Mouse (Mus musculus) heart, embryonic 10.5 days (tissue): Measurements from ENCODE around the gene S1pr2. TPM values are rescaled to one million over a fixed set of nuclear protein-coding genes. Genes with fewer than 3 reads are reported as not detected.

Experiments
- DNase-seq: peaks from one replicate; pipeline ENCODE4 v3.0.0-alpha.2; 2017; ENCODE audit warnings: low spot score
- H3K27ac ChIP-seq: fragments of 300-500 bp; sonication (generic); 2 replicates; pipeline ENCODE4 v1.5.1; 2016; ENCODE audit warnings: mild to moderate bottlenecking
- H3K27me3 ChIP-seq: fragments of 300-500 bp; sonication (generic); 2 replicates; pipeline ENCODE4 v1.6.1; 2016; ENCODE audit warnings: mild to moderate bottlenecking; ENCODE audit not compliant: poor library complexity, insufficient read depth, severe bottlenecking
- H3K36me3 ChIP-seq: fragments of 300-500 bp; sonication (generic); 2 replicates; pipeline ENCODE4 v1.6.1; 2016; ENCODE audit warnings: mild to moderate bottlenecking, moderate library complexity
- H3K4me1 ChIP-seq: fragments of 300-500 bp; sonication (generic); 2 replicates; pipeline ENCODE4 v1.6.1; 2016; ENCODE audit warnings: mild to moderate bottlenecking
- H3K4me3 ChIP-seq: fragments of 300-500 bp; sonication (generic); 2 replicates; pipeline ENCODE4 v1.5.1; 2016; ENCODE audit warnings: mild to moderate bottlenecking, moderate library complexity
- H3K9me3 ChIP-seq: fragments of 300-500 bp; sonication (generic); 2 replicates; pipeline ENCODE4 v1.6.1; 2016; ENCODE audit warnings: mild to moderate bottlenecking, moderate library complexity
- WGBS: fragments of 180-500 bp; shearing (Covaris S2); methylation state at CpG from one replicate; pipeline ENCODE4 v1.1.7; 2016; 5-methylcytosine and 5-hydroxymethylcytosine counted together
- polyA plus RNA-seq: library from polyadenylated mRNA; unstranded; fragments of >200 nt; fragmentation: Nextera tagmentation; extraction: Ambion mirVana; gene quantifications from 2 replicates; pipeline ENCODE4 v1.2.1, GENCODE M21; 2016

The S1pr2 gene
- polyA plus RNA-seq, 1 experiment from 2014 or later: 34.6 TPM

- DNase-seq: no peak
- 93% methylated on average over 4 of the region's 4 CpGs for WGBS
- Histone ChIP-seq H3K36me3 (no peaks in the 10 kb centered on the region), H3K9me3 (no peaks in the 10 kb centered on the region), H3K4me3 (no peak overlapping the region), H3K27ac (no peak overlapping the region), H3K4me1 (peaks cover 16% of the 10 kb centered on the region), H3K27me3 (peaks cover 23% of the 10 kb centered on the region)
Measured at GRCm38 (mm10) chr9:20991587-20991986, 15.0 kb upstream of the S1pr2 start.

DNA sequence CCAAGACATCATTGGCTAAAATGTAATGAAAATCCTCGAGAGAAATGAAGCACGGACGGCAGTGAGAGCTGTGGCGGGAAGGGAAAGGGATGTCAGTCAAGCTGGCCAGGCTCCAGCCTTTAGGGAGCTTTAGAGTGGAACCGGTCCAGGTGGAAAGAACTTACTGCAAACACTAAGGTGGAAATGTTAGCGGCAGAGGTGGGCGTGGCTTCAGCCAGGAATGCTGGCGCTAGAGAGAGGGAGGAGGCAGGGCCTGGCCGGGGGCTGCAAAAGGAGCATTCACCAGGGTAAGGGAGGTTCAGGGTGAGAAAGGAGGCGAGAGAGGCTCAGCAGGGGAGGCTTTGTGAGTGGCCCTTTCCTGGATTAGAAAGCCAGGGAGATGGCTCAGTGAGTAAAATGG, 14.3 kb upstream of the S1pr2 start:
- WGBS: 5% methylated on average over 10 of the region's 10 CpGs
- Histone ChIP-seq H3K4me3 (peak overlapping the region; percentile 40), H3K9me3 (no peaks in the 10 kb centered on the region), H3K4me1 (peaks cover 16% of the 10 kb centered on the region), H3K36me3 (no peaks in the 10 kb centered on the region), H3K27ac (peak overlapping the region; percentile 69; the same call in 1 of the 2 replicates), H3K27me3 (peaks cover 25% of the 10 kb centered on the region)
- DNase-seq: no peak

DNA sequence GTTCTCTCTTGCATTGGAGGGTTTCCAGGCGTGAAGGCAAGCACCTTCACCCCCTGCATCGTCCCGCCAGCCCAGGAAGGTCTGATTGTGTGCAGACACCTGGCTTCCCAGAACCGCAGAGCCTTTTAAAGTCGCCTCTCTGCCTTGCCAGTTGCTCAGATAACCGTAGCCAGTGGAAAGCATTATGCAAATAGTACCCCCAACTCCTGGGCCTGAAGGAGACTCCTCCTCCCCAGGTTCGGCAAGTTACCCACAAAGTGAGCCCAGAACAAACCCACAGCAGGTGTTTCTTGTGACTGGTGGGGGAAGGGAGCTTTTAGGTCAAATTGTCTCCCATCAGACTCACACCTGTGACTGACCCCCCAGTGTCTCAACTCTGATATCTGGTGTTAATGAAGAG, 11.4 kb upstream of the S1pr2 start:
- Histone ChIP-seq H3K4me1 (peaks cover 18% of the 10 kb centered on the region), H3K4me3 (no peak overlapping the region), H3K36me3 (no peaks in the 10 kb centered on the region), H3K27me3 (peaks cover 25% of the 10 kb centered on the region), H3K27ac (no peak overlapping the region), H3K9me3 (no peaks in the 10 kb centered on the region)
- 13% methylated on average over 7 of the region's 7 CpGs for WGBS
- no peak for DNase-seq

DNA sequence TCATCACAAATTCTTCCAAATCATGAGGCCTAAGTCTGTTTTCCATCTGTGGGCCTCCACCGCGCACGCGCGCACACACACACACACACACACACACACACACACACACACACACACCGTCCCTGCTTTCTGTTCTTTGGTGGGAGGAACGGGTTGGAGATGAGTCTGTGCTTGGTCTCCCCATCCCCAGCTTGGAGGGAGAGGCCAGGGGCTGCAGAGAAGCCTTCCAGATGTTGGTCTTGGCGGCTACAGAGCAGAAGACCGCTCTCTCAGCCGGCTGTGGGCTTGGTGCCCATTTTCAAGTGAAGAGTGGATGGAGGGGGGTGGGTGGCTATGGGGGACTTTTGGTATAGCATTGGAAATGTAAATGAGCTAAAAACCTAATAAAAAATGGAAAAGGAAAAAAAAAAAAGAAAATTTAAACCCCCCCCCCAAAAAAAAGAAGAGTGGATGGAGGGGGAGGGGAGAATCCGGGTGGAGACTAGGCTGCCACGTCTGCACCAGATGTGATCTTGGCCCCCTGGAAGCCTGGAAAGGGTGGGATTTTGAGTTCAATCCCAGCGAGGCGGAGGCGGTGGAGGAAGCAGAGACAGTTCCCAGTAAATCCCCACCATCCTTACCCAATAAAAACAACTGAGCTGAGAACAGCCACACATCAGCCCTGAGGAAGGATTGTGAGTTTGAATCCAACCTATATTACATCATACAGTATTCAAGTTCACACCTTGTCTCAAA, 10.5 kb upstream of the S1pr2 start:
- 58% methylated on average over 15 of the region's 15 CpGs for WGBS
- H3K4me1 ChIP-seq: peaks cover 18% of the 10 kb centered on the region
- no peak overlapping the region for H3K4me3 ChIP-seq
- H3K36me3 ChIP-seq: no peaks in the 10 kb centered on the region
- H3K27ac ChIP-seq: no peak overlapping the region
- no peaks in the 10 kb centered on the region for H3K9me3 ChIP-seq
- no peak for DNase-seq
- H3K27me3 ChIP-seq: peaks cover 25% of the 10 kb centered on the region

DNA sequence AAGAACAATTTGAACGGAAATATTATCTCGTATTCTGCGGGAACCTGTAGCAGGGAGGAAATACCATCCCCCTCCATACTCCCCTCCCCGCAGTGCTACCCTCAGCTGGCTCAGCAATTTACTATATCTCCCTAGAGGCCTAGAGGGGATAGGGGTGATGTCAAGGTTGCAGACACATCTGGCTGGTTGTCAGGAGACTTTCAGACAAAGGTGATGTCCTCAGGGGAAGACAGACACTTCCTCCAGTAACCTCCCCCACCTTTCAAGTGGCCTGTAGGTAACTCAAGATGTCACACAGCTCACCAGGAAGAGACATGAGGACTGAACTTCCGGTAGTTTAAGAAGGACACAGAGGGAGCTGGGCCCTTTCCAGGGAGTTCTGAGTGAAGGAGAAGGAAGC, 6.6 kb upstream of the S1pr2 start:
- 52% methylated on average over 5 of the region's 5 CpGs for WGBS
- Histone ChIP-seq H3K27ac (no peak overlapping the region), H3K4me3 (no peak overlapping the region), H3K4me1 (peaks cover 23% of the 10 kb centered on the region), H3K36me3 (no peaks in the 10 kb centered on the region), H3K27me3 (peaks cover 14% of the 10 kb centered on the region), H3K9me3 (no peaks in the 10 kb centered on the region)
- DNase-seq: no peak

DNA sequence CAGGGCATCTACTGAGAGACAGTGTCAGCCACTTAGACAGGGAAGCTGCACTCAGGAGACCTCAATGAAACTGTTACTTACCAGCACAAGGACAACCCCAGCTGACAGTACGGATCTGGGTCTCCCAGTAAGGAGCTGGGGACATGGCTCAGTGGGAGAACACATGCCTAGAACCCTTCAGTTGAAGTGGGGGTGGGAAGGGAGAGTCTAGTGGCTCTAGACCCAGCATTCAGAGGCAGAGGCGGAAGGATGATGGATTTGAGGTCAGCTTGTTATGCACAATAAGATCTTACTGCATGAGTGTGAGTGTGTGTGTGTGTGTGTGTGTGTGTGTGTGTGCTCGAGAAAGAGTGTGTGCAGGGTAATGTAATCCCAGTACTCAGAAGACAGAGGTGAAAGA, 5.6 kb upstream of the S1pr2 start:
- 79% methylated on average over 3 of the region's 3 CpGs for WGBS
- DNase-seq: no peak
- no peak overlapping the region for H3K4me3 ChIP-seq
- peaks cover 24% of the 10 kb centered on the region for H3K4me1 ChIP-seq
- no peaks in the 10 kb centered on the region for H3K9me3 ChIP-seq
- H3K36me3 ChIP-seq: no peaks in the 10 kb centered on the region
- H3K27me3 ChIP-seq: peaks cover 7% of the 10 kb centered on the region
- H3K27ac ChIP-seq: no peak overlapping the region

DNA sequence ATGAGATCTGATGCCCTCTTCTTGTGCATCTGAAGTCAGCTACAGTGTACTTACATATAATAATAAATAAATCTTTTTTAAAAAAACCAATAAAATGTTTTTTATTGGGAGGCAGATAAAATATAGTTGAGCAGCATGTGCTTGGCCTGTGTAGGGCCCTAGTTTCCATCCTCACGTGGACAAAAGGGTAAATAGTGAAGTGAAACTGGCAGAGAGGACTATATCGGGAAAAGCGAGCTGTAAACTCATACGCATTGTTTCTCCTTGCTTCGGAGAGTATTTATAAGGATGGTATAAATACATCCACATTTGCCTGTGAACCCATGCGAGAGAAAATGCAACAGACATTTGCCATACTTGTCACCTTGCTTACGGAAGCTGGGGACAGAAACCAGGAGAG, 3.2 kb upstream of the S1pr2 start:
- Histone ChIP-seq H3K36me3 (no peaks in the 10 kb centered on the region), H3K4me1 (peaks cover 38% of the 10 kb centered on the region), H3K27me3 (no peaks in the 10 kb centered on the region), H3K27ac (no peak overlapping the region), H3K9me3 (no peaks in the 10 kb centered on the region), H3K4me3 (no peak overlapping the region)
- 87% methylated on average over 7 of the region's 7 CpGs for WGBS
- DNase-seq: no peak

DNA sequence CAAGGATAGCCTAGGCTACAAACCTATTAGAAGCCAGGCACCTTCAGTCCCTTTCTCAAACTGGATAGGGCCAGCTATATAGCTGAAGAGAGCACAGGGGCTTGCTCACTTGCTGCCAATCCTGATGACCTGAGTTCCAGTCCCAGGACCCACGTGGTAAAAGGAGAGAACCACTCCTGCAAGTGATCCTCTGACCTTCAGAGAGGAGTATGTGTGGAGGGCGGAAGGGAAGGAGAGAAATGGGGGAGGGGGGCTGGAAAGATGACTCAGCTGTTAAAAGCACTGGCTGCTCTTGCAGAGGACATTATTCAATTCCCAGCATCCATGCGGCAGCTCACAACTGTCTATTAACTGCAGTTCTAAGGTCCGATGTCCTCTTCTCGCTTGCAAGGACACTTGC, 2.6 kb upstream of the S1pr2 start:
- no peaks in the 10 kb centered on the region for H3K9me3 ChIP-seq
- no peaks in the 10 kb centered on the region for H3K36me3 ChIP-seq
- no peaks in the 10 kb centered on the region for H3K27me3 ChIP-seq
- H3K27ac ChIP-seq: peak overlapping the region; percentile 56; the same call in 1 of the 2 replicates
- H3K4me1 ChIP-seq: peaks cover 42% of the 10 kb centered on the region
- no peak overlapping the region for H3K4me3 ChIP-seq
- DNase-seq: no peak
- WGBS: 54% methylated on average over 5 of the region's 5 CpGs

GRCm38 (mm10) chr9:20978409-20979095, 2.0 kb upstream of the S1pr2 start:
- Histone ChIP-seq H3K36me3 (no peaks in the 10 kb centered on the region), H3K4me3 (no peak overlapping the region), H3K27me3 (no peaks in the 10 kb centered on the region), H3K27ac (peak overlapping the region; percentile 56; the same call in 1 of the 2 replicates), H3K9me3 (no peaks in the 10 kb centered on the region), H3K4me1 (peaks cover 46% of the 10 kb centered on the region)
- DNase-seq: no peak
- WGBS: 61% methylated on average over 10 of the region's 10 CpGs

DNA sequence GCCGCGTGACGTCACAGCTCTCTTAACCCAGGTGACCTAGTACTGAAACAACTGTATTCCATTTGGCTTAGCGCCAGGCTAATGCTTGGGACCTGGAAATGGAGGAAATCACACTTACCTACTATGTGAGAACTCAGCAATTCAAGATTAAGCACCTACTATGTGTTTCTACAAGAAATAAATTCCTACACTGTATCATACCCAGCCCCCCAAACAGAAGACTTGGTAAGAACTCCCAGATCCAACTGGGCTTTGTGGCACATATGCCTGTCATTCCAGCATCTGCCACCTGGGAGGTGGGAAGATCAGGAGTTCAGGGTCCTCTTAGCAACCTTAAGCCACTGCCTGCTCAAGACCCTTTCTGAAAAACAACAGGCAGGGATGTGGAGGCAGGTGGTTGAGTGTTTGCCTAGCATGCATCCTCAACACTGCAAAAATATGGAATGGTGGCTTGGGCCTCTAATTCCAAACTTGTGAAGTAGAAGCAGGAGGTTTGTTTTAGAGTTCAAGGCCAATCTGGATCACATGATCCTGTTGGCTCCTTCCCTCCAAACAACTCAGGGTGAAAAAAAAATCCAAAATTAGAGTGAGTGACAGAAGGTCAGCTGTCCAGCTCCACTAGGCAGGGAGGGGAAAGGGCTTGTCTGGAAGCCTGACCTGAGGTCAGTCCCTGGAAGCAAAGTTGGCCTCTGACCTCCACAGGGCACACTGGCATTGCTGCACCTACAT, 544 bp upstream of the S1pr2 start:
- peaks cover 55% of the 10 kb centered on the region for H3K4me1 ChIP-seq
- WGBS: 2% methylated on average over 4 of the region's 4 CpGs
- DNase-seq: no peak

DNA sequence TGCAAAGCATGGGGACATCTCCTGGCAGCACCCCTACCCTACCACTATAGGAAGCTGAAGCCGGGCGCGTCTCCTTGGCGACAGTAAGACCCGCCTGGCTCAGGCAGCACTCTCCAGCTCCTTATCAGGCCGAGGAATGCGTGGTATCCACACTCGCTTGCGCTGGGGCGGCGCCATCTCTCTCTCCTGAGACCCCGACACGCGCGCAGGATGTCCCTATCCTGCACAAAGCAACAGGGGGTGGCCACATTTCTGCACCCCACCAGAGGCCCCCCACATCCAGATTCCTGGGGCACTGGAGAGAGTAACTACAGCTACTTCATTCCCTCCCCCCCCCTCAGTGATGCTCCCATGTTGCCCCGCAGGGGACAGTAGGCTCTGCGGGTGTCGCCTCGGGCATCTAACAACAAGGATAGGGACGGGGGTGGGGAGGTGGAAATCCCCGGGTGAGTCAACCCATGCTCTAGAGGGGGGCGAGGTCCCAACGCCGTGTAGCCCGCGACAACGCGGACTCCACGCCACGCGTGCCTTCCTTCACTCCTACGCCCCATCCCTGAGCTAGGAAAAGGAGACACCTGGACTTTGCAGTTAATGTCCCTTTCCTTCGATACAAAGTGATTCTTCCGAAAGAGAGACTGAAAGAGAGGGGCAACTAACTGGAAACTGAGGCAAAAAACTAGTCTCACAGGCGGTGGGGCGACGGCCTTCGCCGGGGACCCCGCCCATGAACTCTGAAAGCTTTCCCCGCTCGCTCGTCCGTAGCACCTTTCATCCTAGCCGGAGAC, 958 bp downstream of the S1pr2 start:
- Histone ChIP-seq H3K27me3 (no peaks in the 10 kb centered on the region), H3K27ac (peak overlapping the region; percentile 96), H3K4me1 (peaks cover 66% of the 10 kb centered on the region), H3K36me3 (peaks cover 8% of the 10 kb centered on the region; the same call in 1 of the 2 replicates), H3K4me3 (peak overlapping the region; percentile 93), H3K9me3 (no peaks in the 10 kb centered on the region)
- under 1% methylated on average over 45 of the region's 45 CpGs for WGBS
- DNase-seq: peak; percentile 94

More for the DNA sequence above, 544 bp upstream of the S1pr2 start:
- H3K36me3 ChIP-seq: no peaks in the 10 kb centered on the region
- no peaks in the 10 kb centered on the region for H3K27me3 ChIP-seq
- H3K9me3 ChIP-seq: no peaks in the 10 kb centered on the region
- H3K27ac ChIP-seq: peak overlapping the region; percentile 96
- H3K4me3 ChIP-seq: peak overlapping the region; percentile 93

DNA sequence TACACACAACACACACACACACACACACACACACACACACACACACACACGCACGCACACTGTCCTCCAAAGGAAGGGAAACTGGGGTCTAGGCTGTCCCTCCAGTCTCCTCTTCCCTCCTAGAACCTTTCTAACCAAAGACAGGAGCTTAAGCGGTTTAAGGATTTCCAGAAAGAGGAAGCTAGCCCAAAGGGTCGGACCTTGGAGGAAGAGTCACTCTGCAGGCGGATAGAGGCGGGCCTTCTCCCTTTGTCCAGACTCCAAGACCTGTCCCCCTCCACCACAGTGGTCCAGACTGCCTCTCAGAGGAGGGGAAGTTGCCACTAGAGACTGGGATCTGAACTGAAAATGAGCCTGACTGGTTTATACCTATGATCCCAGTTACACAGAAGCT, 2.9 kb downstream of the S1pr2 start:
- 55% methylated on average over 6 of the region's 6 CpGs for WGBS
- Histone ChIP-seq H3K27me3 (no peaks in the 10 kb centered on the region), H3K4me3 (peak overlapping the region; percentile 22), H3K27ac (peak overlapping the region; percentile 49; the same call in 1 of the 2 replicates), H3K4me1 (peaks cover 59% of the 10 kb centered on the region), H3K9me3 (no peaks in the 10 kb centered on the region), H3K36me3 (peaks cover 21% of the 10 kb centered on the region)
- DNase-seq: no peak
